Mouse (Mus musculus) layer of hippocampus, postnatal 36 days (tissue): ENCODE measurements around the gene Hist1h4h. TPM values are rescaled to one million over a fixed set of nuclear protein-coding genes. Genes with fewer than 3 reads are reported as not detected.
A peak's percentile ranks its signal among the peaks of the same experiment; 100 is the strongest.

Source experiments
- DNase-seq, 2 experiments: peaks; one replicate each; pipeline ENCODE4 v3.0.0; 2022
- total RNA-seq, 2 experiments: library from RNA; stranded (reverse); gene quantifications; 2 replicates each; pipeline ENCODE4 v1.2.3; 2021

The Hist1h4h gene
- total RNA-seq, 2 experiments from 2014 or later: 363 to 377 TPM

DNA sequence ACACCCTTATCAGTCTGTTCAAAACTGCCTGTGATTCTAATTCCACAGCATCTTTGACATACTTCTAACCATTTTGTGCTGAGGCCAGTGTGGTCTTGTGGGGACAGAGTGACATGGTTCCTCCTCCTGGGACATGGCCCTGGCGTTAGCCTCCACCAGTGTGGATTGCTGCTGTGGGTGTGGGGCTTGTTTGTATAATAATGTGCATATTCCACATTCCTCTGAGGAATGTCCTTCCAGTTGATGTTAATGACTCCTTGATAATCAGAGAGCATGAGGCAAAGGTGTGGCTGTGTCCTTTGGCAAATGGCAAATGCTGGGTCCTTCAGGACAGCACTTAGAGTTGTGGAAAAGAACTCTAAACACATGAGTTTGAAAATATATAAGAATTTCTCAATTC, 17.3 kb upstream of the Hist1h4h start:
- DNase-seq: no peak

DNA sequence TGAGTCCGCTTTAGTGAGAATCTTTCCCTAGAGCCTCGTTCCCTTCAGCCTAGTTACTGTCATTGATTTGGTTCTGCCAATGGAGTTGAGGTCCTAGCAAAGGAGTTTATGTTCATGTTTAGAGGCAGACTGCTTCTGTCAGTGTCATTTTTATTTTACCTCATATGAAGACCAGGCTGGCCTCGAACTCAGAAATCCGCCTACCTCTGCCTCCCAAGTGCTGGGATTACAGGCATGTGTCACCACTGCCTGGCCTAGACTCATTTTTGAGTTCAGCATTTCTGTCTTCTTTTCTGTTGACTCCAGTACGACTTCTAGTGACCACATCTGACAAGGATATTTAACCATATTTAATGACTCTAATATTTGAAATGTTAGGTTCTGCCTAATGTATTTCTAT, 15.6 kb upstream of the Hist1h4h start:
- DNase-seq: no peak

DNA sequence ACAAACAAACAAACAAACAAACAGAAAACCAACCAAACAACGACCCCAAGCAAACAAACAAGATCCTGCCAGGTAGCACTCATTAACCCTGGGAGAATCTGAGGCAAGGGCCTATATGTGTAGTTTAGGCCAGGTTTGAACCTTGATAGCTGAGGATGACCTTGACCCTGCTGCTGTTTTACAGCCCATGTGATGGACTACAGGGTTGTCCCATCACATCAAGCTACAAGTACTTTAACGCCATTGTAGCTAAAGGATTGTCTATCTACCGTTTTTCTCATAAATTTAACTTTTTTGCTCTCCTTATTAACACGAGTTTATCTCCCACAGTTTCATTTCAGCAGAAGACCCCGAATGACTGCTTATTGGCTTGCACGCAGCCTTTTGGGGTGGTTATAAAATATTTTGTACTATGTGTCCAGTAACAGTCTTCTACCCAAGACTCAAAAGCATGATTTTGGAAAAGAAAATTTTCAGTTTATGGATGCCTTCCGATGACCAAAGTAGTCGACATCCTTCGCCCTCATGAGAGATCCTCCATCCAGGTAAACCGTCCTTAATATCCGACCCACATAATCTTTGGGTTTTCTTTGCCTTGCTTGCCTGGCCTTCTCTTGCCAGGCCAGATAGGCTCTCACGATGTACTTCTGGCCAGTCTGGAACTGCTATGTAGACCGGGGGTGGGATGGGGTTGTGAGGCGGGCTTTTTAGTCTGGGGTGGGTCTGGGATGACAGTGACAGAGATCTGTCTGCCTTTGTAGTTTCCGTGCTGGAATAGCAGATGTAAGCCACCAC, 14.8 kb upstream of the Hist1h4h start:
- DNase-seq: no peak

DNA sequence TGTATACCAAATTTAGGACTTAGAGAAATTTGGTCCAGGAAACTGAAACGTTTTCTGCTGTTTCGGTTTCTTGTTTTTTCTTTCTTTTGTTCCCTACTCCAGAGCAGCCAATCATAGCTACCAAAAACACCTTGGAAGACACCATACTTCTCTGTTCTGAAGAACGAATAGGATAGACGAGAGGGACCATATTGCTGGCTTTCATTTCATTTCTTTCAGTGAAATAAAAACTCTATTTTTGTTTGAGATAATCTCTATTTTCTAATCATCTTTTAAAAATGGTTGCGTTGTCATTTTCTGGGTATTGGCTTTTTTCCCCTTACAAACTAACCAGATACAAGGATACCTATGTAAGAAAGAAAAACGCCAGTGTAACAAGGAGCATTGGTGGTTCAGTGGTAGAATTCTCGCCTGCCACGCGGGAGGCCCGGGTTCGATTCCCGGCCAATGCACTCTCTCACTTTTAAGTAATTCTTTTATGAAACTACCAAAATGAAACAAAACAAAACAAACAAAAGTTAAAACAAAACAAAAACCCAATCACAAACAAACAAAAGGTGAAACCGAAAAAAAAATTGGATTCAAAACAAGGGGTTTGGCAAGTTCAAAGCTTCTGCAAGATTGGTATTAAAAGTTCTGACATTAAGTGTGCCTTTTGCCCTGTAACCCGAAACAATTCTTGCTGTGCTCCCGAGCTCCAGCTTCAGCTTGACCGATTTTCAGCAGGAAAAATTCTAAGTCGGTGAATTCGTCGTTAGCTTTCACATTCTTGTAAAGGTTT, 13.8 kb upstream of the Hist1h4h start:
- peak; percentile 65 to 71 for DNase-seq

GRCm38 (mm10) chr13:23517603-23518294, 13.1 kb upstream of the Hist1h4h start:
- DNase-seq: peak; percentile 88 to 89

DNA sequence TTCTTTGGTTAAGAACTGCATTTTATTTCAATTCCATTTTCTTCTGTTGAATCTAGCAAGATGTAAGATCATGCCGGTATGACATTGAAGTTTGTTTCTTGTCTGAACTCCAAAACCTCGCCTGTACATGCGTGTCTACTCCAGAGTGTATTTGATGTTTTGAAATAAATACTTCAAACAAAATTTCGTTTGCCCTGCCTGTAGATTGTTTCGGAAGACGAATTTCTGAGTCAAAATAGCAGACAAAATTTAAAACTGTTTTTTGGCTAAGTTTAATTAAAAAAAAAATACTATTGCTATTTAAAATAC, 12.6 kb upstream of the Hist1h4h start:
- no peak for DNase-seq

DNA sequence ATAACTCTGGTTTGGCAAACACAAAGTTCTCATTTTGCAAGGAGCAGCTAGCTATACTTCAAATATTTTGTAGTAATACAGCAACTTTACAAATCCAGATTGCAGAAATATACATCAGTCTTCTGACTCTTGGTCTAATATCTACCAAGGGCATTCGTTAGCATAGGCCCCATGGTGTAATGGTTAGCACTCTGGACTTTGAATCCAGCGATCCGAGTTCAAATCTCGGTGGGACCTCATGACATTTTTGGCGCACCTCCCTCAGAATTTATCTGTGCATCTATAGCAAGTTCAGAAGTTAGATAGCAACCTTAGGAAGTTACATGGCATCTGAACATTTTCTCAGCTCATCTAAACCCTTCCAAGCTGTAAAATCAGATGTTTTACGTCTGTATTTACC, 12.0 kb upstream of the Hist1h4h start:
- peak; percentile 74 to 83 for DNase-seq

DNA sequence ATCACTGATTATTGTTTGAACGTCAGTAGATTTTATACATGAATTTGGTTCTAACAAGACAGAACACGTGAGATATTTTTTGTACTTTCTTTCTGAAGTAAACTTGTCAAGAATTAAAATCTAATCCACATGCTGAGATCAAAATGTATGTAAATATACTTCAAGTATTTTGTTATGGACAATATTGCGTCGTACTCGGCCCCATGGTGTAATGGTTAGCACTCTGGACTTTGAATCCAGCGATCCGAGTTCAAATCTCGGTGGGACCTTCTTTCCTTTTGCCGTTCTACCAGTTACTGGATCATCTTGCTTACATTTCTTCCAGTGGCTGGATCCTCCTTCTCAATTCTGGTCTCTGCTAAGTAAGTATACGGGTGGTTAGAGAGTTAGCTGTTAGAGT, 11.4 kb upstream of the Hist1h4h start:
- DNase-seq: peak; percentile 72 to 77

DNA sequence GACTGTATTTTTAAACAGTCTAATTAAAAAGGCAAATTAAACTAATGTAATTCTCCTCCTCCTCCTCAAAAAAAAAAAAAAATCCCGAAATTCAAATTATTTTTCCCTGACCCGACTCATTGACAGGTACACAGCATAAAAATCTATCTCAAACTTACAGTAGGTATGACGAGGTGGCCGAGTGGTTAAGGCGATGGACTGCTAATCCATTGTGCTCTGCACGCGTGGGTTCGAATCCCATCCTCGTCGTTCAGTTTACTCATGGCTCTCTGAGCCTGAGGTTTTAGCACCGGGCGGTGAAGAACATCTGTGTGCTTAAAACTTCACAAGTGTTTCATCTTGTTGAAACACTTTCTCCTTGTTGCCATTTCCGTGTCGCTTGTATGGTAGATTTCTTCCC, 9.1 kb upstream of the Hist1h4h start:
- DNase-seq: peak; percentile 74 to 77

GRCm38 (mm10) chr13:23523976-23524375, 6.9 kb upstream of the Hist1h4h start:
- DNase-seq: no peak

- peak; percentile 66 to 76 for DNase-seq
These were observed 6.2 kb upstream of the Hist1h4h start for GRCm38 (mm10) chr13:23524654-23525053.

DNA sequence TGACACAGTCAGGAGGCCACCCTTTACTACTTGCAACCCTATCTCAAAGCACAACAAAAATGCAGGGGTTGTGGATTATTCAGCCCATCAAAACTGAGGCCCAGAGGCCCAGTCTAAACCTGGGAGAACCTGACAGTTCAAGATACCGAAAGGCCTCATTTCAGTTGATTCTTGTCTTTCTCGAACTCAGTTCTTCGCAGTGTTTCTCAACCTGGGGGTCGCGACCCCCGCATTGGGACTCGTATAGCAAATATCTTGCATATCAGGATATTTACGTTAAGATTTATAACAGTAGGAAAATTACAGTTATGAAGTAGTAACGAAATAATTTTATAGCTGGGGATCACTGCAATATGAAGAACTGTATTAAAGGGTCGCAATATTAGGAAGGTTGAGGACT, 4.9 kb upstream of the Hist1h4h start:
- no peak for DNase-seq

- DNase-seq: peak; percentile 89 to 94
These were observed 4.5 kb upstream of the Hist1h4h start for GRCm38 (mm10) chr13:23526312-23526711.

- no peak for DNase-seq
These were observed 1.8 kb upstream of the Hist1h4h start for GRCm38 (mm10) chr13:23529005-23529404.

- DNase-seq: no peak
These were observed 1.2 kb upstream of the Hist1h4h start for GRCm38 (mm10) chr13:23529480-23530165.

DNA sequence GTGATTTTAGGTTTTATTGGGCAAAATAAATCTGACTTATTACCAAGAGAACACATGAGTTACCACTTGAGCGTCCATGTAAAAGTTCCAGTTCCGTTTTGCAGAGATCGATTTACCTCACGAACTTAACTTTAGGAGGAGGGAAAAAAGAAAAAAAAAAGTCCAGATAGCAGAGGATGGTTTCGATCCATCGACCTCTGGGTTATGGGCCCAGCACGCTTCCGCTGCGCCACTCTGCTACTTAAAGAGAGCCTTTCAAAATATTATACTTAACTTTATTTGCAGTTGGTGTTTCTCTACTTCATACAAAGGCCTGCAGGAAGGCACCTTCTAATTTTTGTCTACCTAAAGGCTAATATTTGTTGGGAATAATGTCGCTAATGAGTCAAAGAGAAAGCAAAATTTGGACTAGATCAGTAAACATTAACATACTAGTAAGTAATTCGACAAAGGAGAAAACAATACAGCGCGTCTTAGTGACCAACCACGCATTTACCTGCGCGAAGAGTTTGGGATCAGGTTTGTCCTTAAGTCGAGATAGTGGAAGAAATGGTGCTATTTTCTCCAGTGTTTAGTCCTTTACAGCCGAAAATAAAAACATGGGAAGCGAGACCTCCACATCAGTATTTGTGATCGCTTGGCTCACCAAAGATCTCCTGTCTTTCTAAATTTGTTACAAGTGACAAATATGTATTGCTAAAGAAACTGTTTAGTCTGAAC, 509 bp upstream of the Hist1h4h start:
- peak; percentile 66 to 76 for DNase-seq

DNA sequence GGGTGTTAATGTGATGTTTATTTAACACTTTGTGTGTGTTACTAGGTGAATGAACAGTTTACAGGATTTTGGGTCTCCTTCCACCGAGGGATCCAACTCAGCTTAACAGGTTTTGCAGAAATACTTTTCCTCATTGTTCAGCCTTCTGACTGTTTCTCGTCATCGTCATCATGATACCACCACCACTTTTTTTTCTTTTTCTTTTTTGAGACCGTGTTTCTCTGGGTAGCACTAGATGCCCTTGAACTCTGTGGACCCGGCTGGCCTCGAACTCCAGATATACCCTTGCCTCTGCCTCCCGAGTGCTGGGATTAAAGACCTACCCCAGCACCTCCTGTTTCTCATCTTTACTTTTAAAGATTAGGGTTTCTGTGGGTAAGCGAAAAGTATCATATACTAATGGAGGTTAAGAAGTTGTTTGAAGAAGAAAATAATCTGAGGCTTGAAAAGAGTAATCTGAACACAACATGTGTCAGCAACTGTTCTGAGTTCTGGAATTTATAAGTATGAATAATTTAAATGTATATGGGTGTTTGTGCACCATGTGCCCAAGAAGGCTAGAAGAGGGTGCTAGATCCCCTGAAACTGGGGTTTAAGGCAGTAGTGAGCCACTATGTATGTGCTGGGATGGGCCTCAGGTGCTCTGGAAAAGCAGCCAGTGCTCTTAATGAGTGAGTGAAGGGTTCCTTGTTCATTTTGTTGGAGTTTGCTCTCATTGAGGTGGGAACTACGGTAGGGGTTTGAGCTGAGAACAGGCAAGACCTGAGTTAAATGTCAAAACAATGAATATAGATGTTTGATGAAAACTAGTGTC, 1.6 kb downstream of the Hist1h4h start:
- DNase-seq: no peak

- peak; percentile 54 to 61 for DNase-seq
These were observed 2.9 kb downstream of the Hist1h4h start, which contains the start of gene Hist1h2af for GRCm38 (mm10) chr13:23533560-23534367. Hist1h2af (plus strand) TSS chr13:23533906.

DNA sequence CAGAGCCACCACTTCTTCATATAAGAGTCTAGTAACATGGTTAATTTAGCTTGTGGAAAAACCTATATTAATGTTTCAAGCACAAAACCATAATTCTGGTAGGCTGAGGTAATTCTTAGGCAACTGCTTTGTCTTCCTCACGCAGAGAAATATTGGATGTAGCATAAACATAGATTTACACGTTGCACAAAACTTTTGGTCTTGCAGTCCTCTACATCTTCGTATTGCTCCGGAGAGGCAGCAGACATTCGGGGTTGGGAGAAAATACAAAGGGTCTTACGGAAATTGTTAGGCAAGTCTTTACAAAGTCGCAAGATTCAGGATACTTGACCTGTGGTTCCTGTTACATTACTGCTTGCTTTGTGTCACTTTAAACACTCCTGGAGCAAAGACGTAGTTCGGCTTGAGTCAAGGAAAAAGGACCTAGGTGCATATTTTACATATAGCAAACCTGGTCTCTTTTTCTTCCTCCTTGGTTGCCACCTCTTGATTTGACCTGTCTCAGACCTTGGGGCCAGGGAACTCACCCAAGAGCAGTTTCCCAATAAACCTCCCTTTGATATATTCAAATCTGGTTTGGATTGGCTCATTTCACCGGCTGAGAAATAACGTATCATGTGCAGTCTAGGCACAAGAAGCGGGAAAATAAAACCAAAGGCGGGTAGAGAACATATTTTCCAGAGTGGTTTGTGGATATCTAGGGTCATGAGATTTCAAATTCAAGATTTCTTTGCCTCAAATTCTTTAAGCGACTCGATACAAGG, 3.7 kb downstream of the Hist1h4h start:
- DNase-seq: peak in 1 of 2 experiments; percentile 24
